Mouse (Mus musculus) forebrain, embryonic 15.5 days (tissue): ENCODE results near the gene Arhgap31. TPM values are rescaled to one million over a fixed set of nuclear protein-coding genes. Genes with fewer than 3 reads are reported as not detected.
"Not testable (repeated sequence)": the region's sequence is repeated elsewhere in the genome, so short reads cannot be mapped to it uniquely, and the experiment has no call there.

Experiments used
- ATAC-seq: fragments of 200-750 bp; cut with Nextera tagmentation; replicated peaks from 2 replicates; pipeline ENCODE4 v1.8.0; 2017; ENCODE audit warnings: mild to moderate bottlenecking, moderate TSS enrichment, moderate library complexity
- H3K27ac ChIP-seq: fragments of 300-500 bp; sonication (generic); replicated peaks from 2 replicates; pipeline ENCODE4 v1.5.1; 2015; ENCODE audit warnings: mild to moderate bottlenecking, inconsistent platforms
- H3K27me3 ChIP-seq: fragments of 300-500 bp; sonication (generic); 2 replicates; pipeline ENCODE4 v1.6.1; 2015; ENCODE audit warnings: inconsistent platforms
- H3K36me3 ChIP-seq: fragments of 300-500 bp; sonication (generic); 2 replicates; pipeline ENCODE4 v1.6.1; 2015; ENCODE audit warnings: mild to moderate bottlenecking, inconsistent platforms
- H3K4me1 ChIP-seq: fragments of 300-500 bp; sonication (generic); 2 replicates; pipeline ENCODE4 v1.6.1; 2015; ENCODE audit warnings: inconsistent platforms
- H3K4me2 ChIP-seq: fragments of 300-500 bp; sonication (generic); replicated peaks from 2 replicates; pipeline ENCODE4 v1.6.1; 2015; ENCODE audit warnings: mild to moderate bottlenecking, inconsistent platforms
- H3K4me3 ChIP-seq: fragments of 300-500 bp; sonication (generic); 2 replicates; pipeline ENCODE4 v1.5.1; 2015; ENCODE audit warnings: mild to moderate bottlenecking, inconsistent platforms
- H3K9ac ChIP-seq: fragments of 300-500 bp; sonication (generic); replicated peaks from 2 replicates; pipeline ENCODE4 v1.6.1; 2015; ENCODE audit warnings: mild to moderate bottlenecking, inconsistent platforms
- H3K9me3 ChIP-seq: fragments of 300-500 bp; sonication (generic); 2 replicates; pipeline ENCODE4 v1.6.1; 2016; ENCODE audit warnings: inconsistent platforms
- WGBS: fragments of 180-500 bp; shearing (Covaris S2); methylation state at CpG from one replicate; pipeline ENCODE4 v1.1.7; 2015; ENCODE audit warnings: mixed read lengths; 5-methylcytosine and 5-hydroxymethylcytosine counted together
- polyA plus RNA-seq: library from polyadenylated mRNA; unstranded; fragments of >200 nt; fragmentation: Nextera tagmentation; extraction: Ambion mirVana; gene quantifications from 2 replicates; pipeline ENCODE4 v1.2.1, GENCODE M21; 2015

Arhgap31 gene
- polyA plus RNA-seq, 1 experiment from 2014 or later: 3.4 TPM

DNA sequence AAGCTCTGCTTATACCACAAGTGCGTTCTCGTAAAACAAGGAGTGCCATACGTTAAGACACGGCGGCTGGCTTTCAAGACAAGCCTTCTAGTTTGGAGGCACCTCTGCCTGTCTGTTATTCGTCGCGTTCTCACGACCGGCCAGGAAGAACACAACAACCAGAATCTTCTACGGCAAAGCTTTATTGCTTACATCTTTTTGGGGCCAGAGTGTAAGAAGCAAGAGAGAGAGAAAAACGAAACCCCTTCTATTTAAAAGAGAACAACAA lies 1.1 kb upstream of the Arhgap31 start:
- Histone ChIP-seq H3K4me2 (peak overlapping the region; percentile 22; the same call in 1 of the 2 replicates), H3K4me3 (peak overlapping the region; percentile 8; the same call in 1 of the 2 replicates)
- H3K9ac ChIP-seq, H3K4me1 ChIP-seq, H3K36me3 ChIP-seq, H3K27me3 ChIP-seq, ATAC-seq, H3K27ac ChIP-seq, H3K9me3 ChIP-seq: not testable (repeated sequence)
- 62% methylated on average over 11 of the region's 12 CpGs for WGBS

DNA sequence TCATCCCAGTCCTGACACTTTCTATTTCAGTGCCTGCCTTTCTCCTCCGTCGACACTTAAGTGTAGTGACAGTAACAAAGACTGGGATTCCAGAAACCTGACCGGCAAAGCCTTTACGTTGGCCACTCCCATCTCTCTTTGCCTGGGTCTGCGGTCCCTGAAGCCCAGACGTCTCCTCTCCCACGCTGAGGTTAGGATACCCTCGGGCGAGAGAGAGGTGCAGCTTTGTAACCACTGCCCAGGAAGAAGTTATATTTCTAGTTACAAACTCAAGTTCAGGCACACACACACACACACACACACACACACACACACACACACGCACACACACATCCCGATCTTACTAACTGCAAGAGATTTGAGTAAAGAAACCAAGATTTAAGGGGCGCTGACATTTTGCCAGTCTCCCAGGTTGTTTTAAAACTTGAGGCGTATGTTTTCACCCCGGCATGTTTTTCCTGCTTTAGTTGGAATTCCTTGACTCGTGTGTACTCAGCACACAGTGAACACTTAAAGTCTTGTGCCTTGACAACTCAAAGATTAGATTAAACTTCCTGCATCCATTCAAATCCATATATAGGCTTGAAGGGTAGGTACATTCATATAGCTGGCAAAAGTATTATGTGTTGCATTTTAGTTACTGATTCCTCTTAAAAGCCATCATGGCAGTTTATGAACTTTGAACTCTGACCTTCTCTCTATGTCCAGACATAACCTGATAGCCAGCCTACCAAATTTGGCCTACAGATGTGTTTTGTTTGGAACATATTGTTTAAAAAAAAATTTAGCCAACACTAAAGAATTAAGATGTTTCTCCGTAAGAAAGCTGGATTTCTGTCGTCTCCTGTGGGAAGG lies 557 bp upstream of the Arhgap31 start:
- H3K27ac ChIP-seq: peak overlapping the region; percentile 72
- 30% methylated on average over 17 of the region's 17 CpGs for WGBS
- H3K4me3 ChIP-seq: peak overlapping the region; percentile 58
- H3K9me3 ChIP-seq: no peaks in the 10 kb centered on the region
- H3K27me3 ChIP-seq: no peaks in the 10 kb centered on the region
- no peaks in the 10 kb centered on the region for H3K36me3 ChIP-seq
- peak; percentile 51; the same call in 1 of the 2 replicates for ATAC-seq
- H3K4me1 ChIP-seq: peaks cover 10% of the 10 kb centered on the region
- peak overlapping the region; percentile 83 for H3K4me2 ChIP-seq
- H3K9ac ChIP-seq: peak overlapping the region; percentile 62

DNA sequence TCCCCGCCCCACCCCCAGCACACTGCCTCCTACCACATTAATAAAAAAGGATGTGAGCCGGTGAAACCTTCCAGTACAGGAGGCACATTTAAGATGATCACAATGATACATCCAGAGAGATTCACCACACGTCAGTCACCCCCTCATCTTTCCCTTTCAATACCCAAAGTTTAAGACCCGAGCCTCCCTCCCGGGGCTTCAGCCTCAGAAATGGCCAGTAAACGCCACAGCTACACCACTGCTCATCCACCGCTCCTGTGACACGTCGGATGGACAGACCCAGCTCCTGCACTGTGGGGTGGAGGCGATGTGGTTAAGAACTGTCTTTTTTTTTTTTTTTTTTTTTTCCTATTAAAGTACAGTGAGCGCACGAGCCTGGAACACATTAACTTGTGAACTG lies 969 bp downstream of the Arhgap31 start:
- Histone ChIP-seq H3K27ac (no peak overlapping the region), H3K9ac (peak overlapping the region; percentile 62), H3K4me3 (peak overlapping the region; percentile 58), H3K36me3 (no peaks in the 10 kb centered on the region), H3K4me2 (peak overlapping the region; percentile 83), H3K4me1 (peaks cover 10% of the 10 kb centered on the region), H3K27me3 (no peaks in the 10 kb centered on the region), H3K9me3 (no peaks in the 10 kb centered on the region)
- WGBS: 10% methylated on average over 12 of the region's 12 CpGs
- ATAC-seq: peak; percentile 30; the same call in 1 of the 2 replicates

DNA sequence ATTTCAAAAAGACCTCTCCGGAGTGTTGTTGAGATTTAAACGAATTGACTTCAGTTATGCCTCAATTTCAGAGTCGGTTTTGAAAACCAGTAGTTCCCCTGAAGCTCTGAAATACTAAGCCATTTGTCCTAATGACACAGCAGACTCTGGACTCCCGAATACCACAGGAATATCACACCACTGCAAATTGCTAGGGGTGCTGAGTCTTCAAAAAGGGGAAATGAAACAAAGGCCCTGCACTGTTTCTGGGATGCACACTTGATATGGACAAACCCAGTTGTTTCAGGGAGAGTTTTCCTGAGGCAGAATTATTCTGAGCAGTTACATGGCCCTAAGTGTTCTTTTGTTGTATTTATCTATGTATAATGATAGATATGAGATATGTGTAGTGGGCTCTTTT lies 1.8 kb downstream of the Arhgap31 start:
- WGBS: 70% methylated on average over 4 of the region's 4 CpGs
- no peak for ATAC-seq
- Histone ChIP-seq H3K27me3 (no peaks in the 10 kb centered on the region), H3K36me3 (no peaks in the 10 kb centered on the region), H3K27ac (no peak overlapping the region), H3K9ac (no peak overlapping the region), H3K4me2 (no peak overlapping the region), H3K4me3 (no peak overlapping the region), H3K4me1 (peaks cover 10% of the 10 kb centered on the region), H3K9me3 (no peaks in the 10 kb centered on the region)

DNA sequence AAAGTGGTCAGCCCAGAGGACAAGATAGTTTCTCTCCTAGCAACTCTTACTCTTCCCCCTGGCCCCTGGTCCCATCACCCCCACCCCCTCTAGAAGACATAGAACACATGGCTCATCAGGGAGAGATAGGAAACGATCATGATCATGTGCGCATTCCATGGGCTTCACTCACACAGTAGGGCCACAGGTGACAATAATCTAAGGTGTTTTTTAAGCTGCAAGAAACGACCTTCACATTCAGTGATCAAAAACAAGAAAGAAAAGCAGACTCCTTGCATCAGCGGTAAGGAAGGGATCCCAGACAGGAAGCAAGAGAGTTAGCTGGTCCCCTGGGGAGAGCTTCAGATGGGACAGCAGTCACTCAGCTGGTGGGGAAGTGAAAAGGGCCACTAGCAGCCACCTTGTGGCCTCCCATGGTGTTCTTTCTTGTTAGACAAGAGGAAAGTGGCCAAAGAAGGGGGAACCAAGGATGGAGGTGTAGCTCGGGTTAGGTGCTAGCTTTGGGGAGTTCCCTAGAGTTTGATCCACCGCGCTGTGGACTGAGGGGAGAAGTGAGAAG lies 4.0 kb downstream of the Arhgap31 start:
- WGBS: 67% methylated on average over 7 of the region's 7 CpGs
- no peaks in the 10 kb centered on the region for H3K36me3 ChIP-seq

GRCm38 (mm10) chr16:38706782-38707181 lies 6.3 kb downstream of the Arhgap31 start:
- no peak for ATAC-seq
- peaks cover 4% of the 10 kb centered on the region for H3K4me1 ChIP-seq
- H3K9ac ChIP-seq: no peak overlapping the region
- H3K9me3 ChIP-seq: no peaks in the 10 kb centered on the region
- H3K36me3 ChIP-seq: no peaks in the 10 kb centered on the region
- no peak overlapping the region for H3K4me2 ChIP-seq
- H3K27me3 ChIP-seq: no peaks in the 10 kb centered on the region
- whole genome bisulfite sequencing: 73% methylated on average over 7 of the region's 7 CpGs
- H3K27ac ChIP-seq: no peak overlapping the region
- no peak overlapping the region for H3K4me3 ChIP-seq

More for the DNA sequence above, 4.0 kb downstream of the Arhgap31 start:
- no peak for ATAC-seq
- Histone ChIP-seq H3K9me3 (no peaks in the 10 kb centered on the region), H3K4me2 (no peak overlapping the region), H3K4me1 (peaks cover 10% of the 10 kb centered on the region), H3K9ac (no peak overlapping the region), H3K27ac (no peak overlapping the region), H3K4me3 (no peak overlapping the region), H3K27me3 (no peaks in the 10 kb centered on the region)

DNA sequence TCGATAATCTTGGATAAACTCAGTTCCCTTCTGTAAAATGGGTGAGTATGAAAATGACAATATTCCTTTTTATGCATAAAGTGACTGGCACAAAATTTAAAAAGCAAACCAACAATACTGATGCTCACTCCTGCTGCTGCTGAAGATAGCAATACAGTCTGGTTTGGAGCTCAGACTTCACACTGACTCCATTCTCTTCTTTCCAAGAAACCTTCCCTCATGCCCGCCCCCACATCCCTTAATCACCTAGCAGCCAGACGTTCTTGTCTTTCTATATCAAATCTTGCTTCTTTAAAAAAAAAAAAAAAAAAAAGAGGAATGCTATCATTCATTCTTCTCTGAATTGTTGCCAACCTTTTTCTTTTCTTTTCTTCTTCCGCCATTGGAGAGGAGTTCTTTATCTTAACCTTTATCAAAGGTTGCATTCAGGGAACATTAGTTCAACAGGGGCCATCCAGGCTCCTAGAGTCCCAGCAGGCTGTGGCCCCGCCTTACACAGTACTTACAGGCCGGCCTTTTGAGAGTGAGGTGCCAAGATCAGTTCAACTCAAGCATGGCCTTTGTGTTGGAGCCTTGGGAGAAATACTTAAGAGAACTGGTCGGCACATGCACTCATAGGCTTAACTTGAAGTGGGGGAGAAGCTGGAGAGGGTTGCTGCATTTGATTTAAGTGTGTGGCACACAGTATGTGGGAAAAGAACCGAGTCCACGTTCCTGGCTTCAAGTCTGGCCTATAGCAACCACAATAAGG lies 7.4 kb downstream of the Arhgap31 start:
- ATAC-seq: no peak
- Histone ChIP-seq H3K27ac (no peak overlapping the region), H3K4me1 (peaks cover 8% of the 10 kb centered on the region), H3K27me3 (no peaks in the 10 kb centered on the region), H3K9me3 (no peaks in the 10 kb centered on the region), H3K9ac (no peak overlapping the region), H3K4me3 (no peak overlapping the region), H3K4me2 (no peak overlapping the region), H3K36me3 (no peaks in the 10 kb centered on the region)
- 54% methylated on average over 9 of the region's 9 CpGs for WGBS

GRCm38 (mm10) chr16:38703501-38703900 lies 9.6 kb downstream of the Arhgap31 start:
- no peak overlapping the region for H3K9ac ChIP-seq
- H3K36me3 ChIP-seq: no peaks in the 10 kb centered on the region
- H3K9me3 ChIP-seq: no peaks in the 10 kb centered on the region
- H3K27me3 ChIP-seq: no peaks in the 10 kb centered on the region
- 59% methylated on average over 6 of the region's 6 CpGs for WGBS
- H3K27ac ChIP-seq: no peak overlapping the region
- ATAC-seq: no peak
- peaks cover 8% of the 10 kb centered on the region for H3K4me1 ChIP-seq
- H3K4me3 ChIP-seq: no peak overlapping the region
- no peak overlapping the region for H3K4me2 ChIP-seq

- no peak; the same call in 1 of the 2 replicates for ATAC-seq
- Histone ChIP-seq H3K4me1 (peaks cover 8% of the 10 kb centered on the region), H3K27ac (no peak overlapping the region), H3K36me3 (no peaks in the 10 kb centered on the region), H3K9me3 (no peaks in the 10 kb centered on the region), H3K9ac (no peak overlapping the region), H3K4me2 (0 out of 2 replicates have a peak overlapping the region, but pooled peaks have one; percentile 25), H3K27me3 (no peaks in the 10 kb centered on the region), H3K4me3 (no peak overlapping the region)
- WGBS: 82% methylated on average over 3 of the region's 3 CpGs
These were observed 10.8 kb downstream of the Arhgap31 start for GRCm38 (mm10) chr16:38702316-38702715.

GRCm38 (mm10) chr16:38701492-38702185 lies 11.4 kb downstream of the Arhgap31 start:
- Histone ChIP-seq H3K27ac (0 out of 2 replicates have a peak overlapping the region, but pooled peaks have one; percentile 2), H3K9ac (no peak overlapping the region), H3K9me3 (no peaks in the 10 kb centered on the region), H3K4me2 (peak overlapping the region; percentile 25; the same call in 1 of the 2 replicates), H3K36me3 (no peaks in the 10 kb centered on the region), H3K4me3 (no peak overlapping the region), H3K27me3 (no peaks in the 10 kb centered on the region), H3K4me1 (peaks cover 8% of the 10 kb centered on the region)
- 9% methylated on average over 9 of the region's 9 CpGs for WGBS
- no peak; the same call in 1 of the 2 replicates for ATAC-seq

- 82% methylated on average over 16 of the region's 16 CpGs for WGBS
- Histone ChIP-seq H3K36me3 (no peaks in the 10 kb centered on the region), H3K9me3 (no peaks in the 10 kb centered on the region), H3K4me1 (peaks cover 8% of the 10 kb centered on the region), H3K27me3 (no peaks in the 10 kb centered on the region), H3K9ac (no peak overlapping the region), H3K27ac (no peak overlapping the region), H3K4me2 (no peak overlapping the region), H3K4me3 (no peak overlapping the region)
- ATAC-seq: no peak
These were observed 12.5 kb downstream of the Arhgap31 start for GRCm38 (mm10) chr16:38700392-38701162.
